Mouse (Mus musculus): Measurements from ENCODE around the gene Ambp.

DNA sequence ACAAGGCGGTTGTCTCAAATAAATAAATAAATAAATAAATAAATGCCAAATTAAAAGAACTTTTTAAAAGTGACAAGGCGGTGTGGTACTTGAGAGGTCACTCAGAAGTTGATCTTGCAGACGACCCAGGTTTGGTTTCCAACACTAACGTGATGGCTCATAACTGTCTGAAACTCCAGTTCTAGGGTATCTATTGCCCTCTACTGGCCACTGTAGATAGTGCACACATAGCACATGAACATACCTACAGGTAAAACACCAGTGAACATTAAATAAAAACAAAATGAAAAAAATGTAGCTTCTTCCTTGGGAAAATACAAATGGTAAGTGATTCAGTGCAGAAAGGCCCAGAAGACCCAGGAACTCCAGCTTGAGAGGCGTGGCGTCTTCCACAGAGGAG is 7.3 kb downstream of the Ambp start:
- TF ChIP-seq CTCF (IDR thresholded peaks at IDR 0.05; ENCODE audit: low read depth) (peak; percentile 37), EP300 (optimal IDR thresholded peaks at IDR 0.05) (no peak)

Measured in stomach, postnatal 0 days (tissue).